Mouse (Mus musculus): ENCODE measurements at regions not wholly inside any gene's neighbourhood (a gene's known extent, or its start where the extent isn't known, plus 50 kb on each side); places are given as distances from the start of the nearest gene placed in this dataset.
A peak's percentile ranks its signal among the peaks of the same experiment; 100 is the strongest.

DNA sequence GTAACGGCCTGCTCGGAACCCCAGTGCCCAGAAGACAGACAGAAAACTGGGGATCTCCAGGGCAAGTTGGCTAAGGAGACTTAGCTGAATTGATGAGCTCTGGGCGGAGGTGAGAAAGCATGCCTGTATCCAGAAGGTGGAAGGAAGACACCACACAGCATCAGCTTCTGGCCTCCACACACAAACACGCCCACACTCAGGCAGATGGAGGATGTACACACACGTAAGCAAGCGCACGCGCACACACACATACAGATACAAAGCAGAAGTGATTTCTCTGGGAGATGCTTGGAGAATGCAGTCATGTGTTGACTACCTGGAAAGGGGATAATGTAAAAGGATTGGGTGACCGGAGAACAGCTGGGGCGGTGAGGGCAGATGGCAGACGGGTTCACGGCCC lies 171.2 kb upstream of the Jarid2 start:
- DNase-seq (ENCODE audit: low spot score) = peak; percentile 41

DNA sequence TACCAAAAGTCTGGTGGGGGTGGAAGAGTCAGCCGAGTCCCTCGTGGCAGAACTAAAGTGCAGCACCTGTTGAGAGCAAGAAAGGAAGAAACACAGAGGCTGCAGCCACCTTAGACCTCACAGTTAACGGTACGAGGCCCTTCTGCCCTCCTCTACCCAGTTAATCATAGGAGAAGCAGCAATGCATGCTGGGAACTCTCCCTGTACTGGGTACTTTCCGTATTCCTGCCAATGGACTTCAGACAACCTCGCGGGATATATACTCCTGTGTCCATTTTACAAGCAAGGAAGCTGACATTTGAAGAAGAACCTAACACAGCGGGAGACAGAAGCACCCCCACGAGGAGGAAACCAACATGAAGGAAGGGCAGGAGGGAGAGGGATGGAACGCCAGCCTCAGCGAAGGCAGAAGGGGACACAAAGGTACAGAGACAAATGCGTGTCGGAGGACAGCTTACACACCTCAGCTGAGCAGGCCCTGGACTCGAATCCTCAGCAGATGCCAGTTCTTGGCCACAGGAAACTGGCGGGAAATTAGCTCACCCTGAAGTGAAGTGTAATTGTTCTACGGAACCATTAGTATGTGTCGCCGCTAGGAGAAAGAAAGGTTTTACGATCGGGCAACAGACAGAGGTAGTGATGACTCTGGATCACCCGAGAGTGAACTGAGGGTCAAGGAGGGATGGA lies 170.6 kb upstream of the Jarid2 start:
- DNase-seq (ENCODE audit: low spot score) = no peak

DNA sequence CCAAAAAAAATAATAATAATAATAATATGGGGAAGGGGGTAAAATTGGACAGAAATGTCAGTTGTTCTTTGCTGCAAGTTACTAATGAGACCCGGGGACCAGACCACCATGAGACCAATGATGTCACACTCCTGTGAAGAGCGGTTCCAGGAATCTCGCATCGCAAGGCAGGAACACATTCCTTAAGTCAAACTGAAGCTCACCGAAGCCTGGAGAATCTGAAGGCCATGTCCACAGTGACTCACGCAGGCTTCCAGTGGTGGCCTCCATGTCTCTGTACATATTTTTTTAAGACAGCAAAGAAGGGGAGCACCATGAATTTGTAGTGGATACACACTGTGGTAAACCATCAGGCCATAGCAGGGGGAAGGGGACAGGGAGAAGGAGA lies 170.1 kb upstream of the Jarid2 start:
- DNase-seq (ENCODE audit: low spot score) = no peak

DNA sequence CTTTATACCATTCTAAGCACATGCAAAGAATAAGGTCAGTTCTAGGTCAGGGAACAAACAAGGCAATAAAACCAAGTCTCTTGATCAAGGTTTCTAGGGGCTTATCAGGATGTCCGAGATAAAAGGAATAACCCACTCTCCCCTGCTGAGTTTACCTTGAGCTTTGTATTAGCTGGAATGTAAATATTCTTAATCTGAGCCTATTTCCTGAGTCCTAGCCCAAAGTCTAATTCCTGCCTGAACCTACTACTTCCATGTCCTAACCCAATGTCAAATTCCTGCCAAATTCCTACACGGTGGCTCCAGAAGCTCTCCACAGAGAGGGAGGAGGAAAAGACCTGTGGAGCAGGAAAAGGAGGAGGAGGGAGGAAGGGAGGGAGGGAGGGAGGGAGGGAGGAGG lies 169.6 kb upstream of the Jarid2 start:
- DNase-seq (ENCODE audit: low spot score) = no peak

DNA sequence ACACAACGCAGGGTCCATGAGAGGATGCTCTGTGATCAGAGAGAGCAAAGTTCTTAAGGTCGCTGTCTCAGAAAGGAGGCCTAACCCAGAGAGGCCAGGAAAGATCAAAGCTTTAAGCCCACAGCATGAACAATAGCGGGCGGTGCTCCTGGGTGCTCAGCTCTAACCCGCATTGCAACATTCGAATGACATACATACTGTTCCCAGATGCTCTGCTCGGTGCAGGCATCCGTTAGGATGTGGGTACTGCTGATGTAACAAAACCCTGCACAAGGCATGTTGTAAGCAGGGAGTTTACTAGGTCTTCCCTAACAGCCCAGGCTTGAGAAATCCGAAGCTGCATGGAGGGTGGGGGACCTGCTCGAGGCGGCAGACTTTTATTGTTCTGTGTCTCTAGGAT lies 164.6 kb upstream of the Jarid2 start:
- DNase-seq (ENCODE audit: low spot score) = no peak

DNA sequence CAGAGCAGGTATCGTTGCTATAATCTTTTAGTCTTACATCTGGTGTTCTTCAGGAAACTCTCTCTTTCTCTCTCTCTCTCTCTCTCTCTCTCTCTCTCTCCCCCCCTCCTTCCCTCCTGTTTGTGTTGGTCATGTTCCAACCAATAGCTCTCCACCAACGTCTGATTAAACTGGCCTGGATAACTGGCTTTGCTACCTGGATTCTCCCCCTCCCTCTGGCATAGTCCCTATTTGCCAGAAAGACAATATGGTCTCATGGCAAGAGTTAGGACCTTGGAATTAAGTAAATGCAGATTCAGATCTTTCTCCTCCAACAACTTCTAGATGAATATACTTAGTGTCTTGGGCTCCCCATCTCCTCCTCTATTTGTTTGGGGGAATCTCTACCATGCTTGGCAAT lies 161.6 kb upstream of the Jarid2 start:
- DNase-seq (ENCODE audit: low spot score) = no peak

DNA sequence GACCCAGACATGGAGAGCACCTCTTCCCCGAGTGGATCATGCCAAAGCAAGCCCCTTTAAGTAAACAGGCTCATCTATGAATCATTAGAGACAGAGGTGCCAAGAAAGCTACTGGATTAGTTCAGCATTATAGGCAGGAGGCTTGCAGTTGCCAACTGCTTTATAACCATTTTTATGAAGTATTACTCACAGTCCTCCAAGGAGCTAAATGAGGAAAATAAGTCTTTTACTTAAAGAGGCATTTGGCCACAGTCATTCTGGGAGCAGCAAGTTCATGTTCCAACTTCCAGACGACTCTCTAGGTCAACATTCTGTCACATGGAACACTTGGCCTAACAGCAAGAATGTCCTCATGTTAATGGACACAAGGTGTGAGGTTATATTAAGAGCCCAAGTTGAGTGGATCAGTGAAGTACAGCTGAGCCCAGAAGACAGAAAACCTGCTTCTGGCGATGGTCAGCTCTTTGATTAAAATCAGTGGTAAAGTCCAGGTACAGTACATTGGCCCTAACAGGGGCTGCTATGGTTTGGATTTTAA lies 160.0 kb upstream of the Jarid2 start:
- no peak for DNase-seq (ENCODE audit: low spot score)

DNA sequence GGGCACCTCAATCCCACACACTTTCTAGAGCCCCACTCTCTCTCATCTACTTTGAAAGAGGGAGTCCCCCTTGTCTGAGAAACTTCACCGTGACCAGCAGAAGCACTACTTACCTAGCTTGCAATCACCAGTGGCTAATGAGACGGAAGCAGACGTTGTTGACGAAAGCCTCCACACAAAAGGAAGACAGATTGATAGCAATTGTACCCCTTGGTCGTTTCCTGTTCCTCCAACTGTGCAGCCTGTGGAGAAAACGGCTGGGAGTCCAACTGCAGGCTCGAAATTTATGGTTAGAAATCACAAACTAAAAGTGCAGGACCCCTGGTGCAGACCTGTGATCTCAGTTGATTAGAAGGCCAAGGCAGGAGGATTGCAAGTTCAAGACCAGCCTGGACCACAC lies 155.8 kb upstream of the Jarid2 start:
- DNase-seq (ENCODE audit: low spot score) = no peak

DNA sequence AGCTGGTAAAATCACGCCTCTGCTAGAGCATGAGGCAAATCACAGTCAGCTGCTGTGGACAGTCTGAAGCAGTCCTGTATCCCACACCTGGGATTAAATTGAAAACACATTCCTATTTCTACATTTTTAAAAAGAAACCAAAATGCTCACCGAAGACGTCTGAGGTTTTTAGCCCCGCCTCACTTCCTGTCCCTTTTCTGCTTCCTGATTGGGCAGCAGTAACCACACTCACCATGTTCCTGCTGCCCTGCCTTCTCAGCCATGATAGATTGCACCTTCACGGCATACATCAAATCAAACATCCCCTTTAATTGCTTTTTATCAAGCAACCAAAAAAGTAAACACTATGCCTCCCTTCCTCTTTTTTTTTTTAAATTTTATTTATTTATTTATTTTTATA lies 150.1 kb upstream of the Jarid2 start:
- no peak for DNase-seq (ENCODE audit: low spot score)

DNA sequence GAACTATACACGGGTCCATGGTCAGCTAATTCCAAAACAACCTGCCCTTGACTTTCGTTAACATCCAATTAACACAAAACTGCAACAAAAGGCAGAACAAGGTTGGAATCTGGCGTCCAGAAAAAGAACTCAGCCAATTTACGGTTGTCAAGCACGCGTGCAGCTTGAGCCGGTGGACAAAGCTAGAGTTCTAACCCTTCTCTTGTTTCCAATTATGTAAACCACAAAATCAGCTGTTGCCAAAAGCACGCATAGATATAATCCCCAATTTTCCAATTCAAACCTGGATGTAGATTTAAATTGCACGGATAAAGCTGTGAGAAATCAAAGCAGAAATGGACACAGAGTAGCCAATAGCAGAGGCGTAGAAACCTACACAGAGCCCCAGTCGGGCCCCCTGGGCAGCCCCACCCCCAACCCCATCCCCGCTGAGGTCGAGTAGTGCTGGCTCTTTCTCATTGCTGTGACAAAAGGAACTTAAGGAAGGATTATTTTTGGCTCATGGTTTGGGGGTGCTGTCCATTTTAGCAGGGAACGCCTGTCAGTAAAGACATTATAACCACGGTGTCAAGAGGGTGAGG lies 149.0 kb upstream of the Jarid2 start:
- no peak for DNase-seq (ENCODE audit: low spot score)

DNA sequence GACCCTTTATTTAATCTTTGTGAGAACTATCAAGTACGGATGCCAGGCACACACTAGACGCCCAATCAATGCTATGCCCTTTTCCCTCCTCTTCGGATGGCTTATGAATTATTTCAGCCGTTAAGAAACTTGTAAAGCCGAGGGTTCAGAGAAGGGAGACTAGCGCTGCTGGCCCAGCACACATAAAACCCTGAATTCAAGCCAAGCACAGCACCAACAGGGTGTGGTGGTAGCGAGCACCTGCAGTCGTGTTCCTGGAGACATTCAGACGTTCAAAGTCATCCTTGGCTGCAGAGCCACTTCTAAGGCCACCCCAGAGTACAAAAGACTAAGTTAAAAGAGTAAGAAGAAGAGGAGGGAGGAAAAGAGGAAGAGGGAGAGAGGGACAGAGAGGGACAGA lies 148.5 kb upstream of the Jarid2 start:
- no peak for DNase-seq (ENCODE audit: low spot score)

DNA sequence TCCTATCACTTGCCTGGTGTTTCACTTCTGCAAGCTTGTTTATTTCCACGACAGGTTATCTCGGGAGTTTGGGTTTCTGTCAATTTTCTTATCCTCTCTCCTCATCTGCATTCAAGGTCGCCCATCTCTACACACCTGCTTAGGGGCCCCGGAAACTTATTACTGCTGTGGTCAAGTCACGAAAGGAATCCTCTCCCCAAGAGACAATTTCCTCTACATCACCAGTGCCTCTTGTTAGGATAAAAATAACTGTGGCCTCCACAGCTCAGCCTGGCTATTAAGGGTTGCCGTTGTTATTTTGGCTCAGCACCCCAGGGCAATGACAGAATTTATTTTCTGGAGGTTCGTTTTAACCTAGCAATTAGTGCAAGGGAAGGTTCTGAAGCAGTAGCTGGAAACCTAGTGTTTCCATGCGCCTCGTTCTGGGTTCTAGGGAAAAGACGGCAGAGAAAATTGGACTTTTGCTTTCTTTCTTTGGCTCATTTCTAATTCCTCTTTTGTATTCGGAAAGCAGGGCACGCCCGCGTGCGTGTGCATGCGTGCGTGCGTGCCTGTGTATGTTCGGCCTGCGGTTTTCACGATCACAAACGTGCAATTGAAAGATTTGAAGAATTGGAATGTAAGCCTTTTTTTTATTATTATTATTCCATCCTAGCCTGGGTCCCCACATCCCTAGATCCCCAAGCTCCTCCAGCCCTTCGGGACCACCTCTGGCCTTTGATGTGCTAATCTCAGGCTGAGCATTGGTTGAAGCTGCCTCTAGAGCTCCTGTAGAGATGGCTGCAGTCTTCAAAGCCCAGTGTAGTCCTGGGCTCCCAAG lies 147.1 kb upstream of the Jarid2 start:
- no peak for DNase-seq (ENCODE audit: low spot score)

DNA sequence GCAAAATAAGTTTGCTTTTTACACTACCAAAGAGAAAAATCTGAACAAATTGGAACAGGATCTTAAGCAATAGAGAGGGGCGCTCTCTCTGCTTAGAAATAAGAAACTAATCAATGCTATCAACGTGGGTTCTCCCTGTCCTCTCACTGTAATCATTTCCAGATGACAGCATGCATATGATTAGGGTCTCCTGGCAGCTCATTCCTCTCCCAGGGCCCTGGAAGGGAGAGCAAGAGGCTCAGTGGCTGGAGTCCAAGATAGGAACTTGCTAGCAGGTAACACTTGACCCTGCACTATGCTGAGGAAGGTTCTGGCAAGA lies 146.5 kb upstream of the Jarid2 start:
- DNase-seq (ENCODE audit: low spot score) = no peak

DNA sequence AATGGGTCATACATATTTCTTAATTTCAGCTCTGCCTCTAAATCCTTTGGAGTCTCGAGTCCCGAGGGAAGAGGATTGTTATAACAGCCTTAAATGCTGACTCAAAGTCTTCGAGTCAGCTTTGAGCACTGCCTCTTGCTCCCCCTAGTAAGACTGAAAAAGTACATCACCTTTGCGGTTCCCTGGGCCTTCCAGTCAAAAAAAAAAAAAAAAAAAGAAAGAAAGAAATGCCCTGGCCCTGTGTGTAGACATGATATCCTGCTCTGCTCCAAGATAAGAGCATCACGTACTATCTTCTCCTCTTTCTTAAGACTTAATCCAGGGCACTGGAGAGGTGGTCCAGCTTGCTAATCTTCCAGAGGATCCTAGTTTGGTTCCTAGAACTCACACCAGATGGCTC lies 145.7 kb upstream of the Jarid2 start:
- DNase-seq (ENCODE audit: low spot score) = no peak

DNA sequence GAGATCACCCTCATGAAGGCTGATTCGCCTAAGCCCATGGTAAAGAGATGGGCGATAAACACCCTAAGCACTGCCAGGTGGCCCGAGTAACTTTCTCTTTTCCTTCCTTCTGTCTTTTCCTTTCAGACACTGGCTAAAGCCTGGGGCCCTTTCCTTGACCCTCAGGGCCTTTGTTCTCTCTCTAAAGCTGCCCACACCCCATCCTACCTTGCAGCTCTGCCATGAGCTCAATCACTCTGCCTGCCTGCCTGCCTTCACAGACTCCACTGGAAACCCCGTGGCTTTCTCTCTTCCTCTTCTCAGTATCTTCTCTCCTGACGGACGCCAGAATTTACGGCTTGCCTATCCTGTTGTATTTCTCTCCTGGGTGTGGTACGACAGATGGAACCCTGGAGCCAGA lies 145.1 kb upstream of the Jarid2 start:
- no peak for DNase-seq (ENCODE audit: low spot score)

DNA sequence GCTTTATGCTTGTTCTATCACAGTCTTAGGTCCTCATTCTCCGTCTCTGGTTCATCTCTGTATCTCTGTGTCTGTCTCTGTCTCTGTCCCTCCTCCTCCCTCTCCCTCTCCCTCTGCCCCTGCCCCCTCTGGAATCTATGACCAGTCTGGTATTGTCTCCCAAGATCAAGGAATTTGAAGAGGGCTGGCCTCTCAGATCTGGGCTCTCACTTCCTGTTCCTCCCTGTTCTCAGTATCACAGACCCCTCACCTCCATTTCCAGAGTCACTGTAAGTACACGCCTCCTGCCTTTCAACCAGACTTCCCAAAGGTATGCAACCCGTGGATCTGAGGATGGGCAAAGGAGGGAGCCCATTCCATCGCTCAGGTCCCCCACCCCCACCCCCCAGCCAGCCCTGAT lies 144.7 kb upstream of the Jarid2 start:
- DNase-seq (ENCODE audit: low spot score) = no peak

DNA sequence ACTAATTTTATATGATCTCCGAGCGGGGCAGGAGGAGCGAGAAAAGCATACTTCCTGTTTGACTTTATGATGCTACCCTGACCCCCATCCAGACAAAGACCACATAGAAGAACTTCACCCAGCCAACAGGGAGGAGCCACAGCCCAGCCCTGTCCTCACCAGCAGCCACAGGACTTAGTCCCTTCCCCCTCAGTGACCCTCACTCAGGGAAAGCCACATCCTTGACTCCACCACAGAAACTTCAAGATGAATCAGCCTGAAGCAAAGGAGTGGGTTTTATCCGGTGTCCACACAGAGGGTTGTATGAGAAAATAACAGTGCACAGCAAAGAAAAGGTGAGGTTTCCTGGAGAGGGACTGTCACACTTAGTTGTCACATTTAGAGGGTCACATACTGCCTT lies 141.4 kb upstream of the Jarid2 start:
- DNase-seq (ENCODE audit: low spot score) = no peak

DNA sequence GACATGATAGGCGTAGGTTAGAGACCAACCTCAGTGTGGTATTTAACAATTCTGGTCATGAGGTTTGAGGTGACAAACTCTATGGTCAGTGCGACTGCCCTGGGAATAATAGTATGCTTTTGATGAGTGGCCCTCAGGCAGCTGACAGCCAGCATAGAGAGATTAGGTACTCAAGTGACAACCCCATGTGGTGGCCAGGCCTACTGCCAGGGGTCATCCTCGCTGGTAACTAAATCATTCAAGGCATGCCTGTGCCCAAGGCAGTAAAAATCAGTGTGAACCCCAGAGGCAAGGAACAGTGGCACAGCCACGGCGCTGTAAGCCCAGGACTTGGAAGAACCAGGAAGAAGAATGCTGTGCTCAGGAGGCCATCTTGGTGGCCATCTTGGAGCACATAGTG lies 134.6 kb upstream of the Jarid2 start:
- DNase-seq (ENCODE audit: low spot score) = no peak

DNA sequence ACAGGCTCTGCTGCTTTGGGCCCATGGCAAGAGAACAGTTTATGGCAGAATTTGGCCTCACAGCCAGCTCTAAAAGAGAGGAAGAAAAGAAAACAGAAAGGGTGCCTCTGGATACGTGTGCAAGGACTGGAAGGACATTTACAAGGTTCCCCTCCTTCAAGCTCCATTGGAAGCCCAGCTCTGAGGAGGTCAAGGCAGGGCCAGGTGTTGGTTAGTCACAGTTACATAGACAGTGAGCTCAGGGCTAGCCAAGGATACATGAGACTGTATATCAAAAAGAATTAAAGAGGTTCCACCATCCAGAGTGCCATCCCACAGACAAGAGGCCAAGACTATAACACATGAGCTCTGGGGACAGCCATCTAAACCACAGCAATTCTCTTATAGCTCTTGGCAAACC lies 131.6 kb upstream of the Jarid2 start:
- no peak for DNase-seq (ENCODE audit: low spot score)

DNA sequence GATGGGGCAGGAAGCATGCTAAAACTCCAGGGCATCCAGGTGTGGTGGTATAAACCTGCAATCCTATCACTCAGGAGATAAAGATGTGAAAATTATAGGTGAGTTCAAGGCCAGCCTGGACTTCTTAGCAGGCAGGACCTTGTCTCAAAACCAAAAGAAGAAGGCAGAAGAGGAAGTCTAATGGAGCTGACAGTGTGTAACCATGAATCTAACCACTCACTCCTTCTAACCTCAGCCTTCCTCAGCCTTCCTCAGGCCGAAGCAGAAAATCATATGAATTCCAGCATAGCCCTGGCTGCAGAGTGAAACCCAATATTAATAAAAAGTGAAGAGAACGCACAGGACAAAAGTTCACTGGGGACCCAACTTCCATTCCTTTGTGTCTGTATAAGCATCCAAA lies 128.2 kb upstream of the Jarid2 start:
- no peak for DNase-seq (ENCODE audit: low spot score)

DNA sequence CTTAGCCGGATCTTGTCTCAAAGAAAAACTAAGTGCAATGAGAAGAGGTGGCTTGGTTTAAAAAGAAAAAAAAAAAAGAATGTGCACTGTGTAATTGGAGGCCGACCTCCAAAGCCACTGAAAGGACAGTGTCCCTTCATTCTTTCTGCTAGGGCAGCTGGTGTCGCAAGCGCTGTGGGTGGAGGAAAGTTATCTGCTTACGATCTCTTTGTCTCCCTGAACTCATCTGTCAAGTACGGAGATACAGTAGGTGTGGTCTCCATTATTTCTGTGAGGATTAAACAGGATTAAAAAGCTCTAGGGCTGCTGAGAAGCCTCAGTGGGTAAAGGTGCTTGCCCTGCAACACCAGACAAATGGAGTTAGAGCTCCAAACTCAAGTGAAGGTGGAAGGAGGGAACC lies 126.6 kb upstream of the Jarid2 start:
- DNase-seq (ENCODE audit: low spot score) = no peak

DNA sequence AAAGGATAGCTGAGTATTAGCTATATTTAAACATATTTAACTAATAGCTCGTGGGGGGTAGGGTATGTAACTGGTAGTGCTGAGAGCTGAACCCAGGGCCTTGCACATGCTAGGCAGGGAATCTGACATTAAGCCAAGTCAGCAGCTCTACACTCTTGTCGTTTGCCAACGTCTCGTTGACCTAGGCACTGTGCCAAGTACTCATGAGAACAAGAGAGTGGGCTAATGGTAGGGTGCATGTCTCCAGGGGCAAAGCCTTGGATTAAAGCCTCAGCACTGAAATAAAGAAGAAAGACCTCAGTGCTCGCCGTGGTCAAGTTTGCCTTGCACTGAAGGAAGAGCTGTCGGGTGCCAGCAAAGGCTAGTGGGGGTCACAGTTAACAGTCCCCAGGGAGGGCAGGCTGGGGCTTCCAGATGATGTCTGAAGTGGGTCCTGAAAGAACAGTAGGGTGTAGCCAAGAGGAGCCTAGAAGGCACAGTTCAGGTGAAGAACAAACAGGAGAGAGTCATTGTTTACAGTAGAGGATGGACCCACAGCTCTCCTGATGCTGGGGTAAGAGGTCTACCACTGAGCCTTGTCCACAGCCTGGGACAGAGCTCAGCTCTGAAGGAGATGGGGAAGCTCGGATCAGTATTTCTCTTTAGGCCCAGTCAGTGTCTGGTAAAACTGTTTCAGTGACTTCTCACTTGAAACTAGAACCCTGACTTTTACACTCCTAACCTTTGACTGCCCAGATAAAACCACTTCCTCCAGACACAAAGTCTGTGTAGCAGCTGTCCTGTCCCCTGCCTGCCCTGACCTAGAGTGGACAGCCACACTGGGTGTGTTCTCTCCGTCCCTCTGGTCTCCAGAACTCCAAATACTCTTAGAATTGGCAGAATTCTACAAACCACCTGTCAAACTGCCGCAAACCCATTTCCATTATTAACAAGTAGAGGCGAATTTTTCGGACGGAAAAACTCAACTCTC lies 121.7 kb upstream of the Jarid2 start:
- no peak for DNase-seq (ENCODE audit: low spot score)
